Mouse (Mus musculus) G1E (cell line): Measurements from ENCODE around the gene BC051142. TPM values are rescaled to one million over a fixed set of nuclear protein-coding genes. Genes with fewer than 3 reads are reported as not detected.
"Not testable (repeated sequence)": the region's sequence is repeated elsewhere in the genome, so short reads cannot be mapped to it uniquely, and the experiment has no call there.

Experiments used
- ATAC-seq: 2 replicates; pipeline ENCODE4 v1.8.0; 2016; ENCODE audit warnings: mild to moderate bottlenecking; ENCODE audit not compliant: insufficient number of reproducible peaks, poor library complexity, low FRiP score, severe bottlenecking; ENCODE audit errors: extremely low read depth
- DNase-seq: peaks from one replicate; pipeline ENCODE4 v3.0.0; 2012; ENCODE audit warnings: low spot score
- H3K27me3 ChIP-seq: 2 replicates; pipeline ENCODE4 v1.6.1; 2012; ENCODE audit warnings: mild to moderate bottlenecking, low read length, inconsistent platforms; ENCODE audit not compliant: insufficient read depth
- H3K36me3 ChIP-seq: replicated peaks from 2 replicates; pipeline ENCODE3; 2012; ENCODE audit warnings: mild to moderate bottlenecking, inconsistent platforms
- H3K4me1 ChIP-seq: 2 replicates; pipeline ENCODE4 v1.6.1; 2012; ENCODE audit warnings: low read depth, low read length, inconsistent platforms, mixed read lengths; ENCODE audit not compliant: insufficient read depth
- H3K4me3 ChIP-seq: 2 replicates; pipeline ENCODE4 v1.5.1; 2012; ENCODE audit warnings: low read depth, mild to moderate bottlenecking, inconsistent platforms, low read length, moderate library complexity, mixed read lengths
- H3K9me3 ChIP-seq: replicated peaks from 2 replicates; pipeline ENCODE4 v1.6.1; 2012; ENCODE audit warnings: inconsistent platforms
- CTCF ChIP-seq: IDR thresholded peaks from 2 replicates; pipeline ENCODE4 v1.5.1; 2012; ENCODE audit warnings: low read depth, low read length, inconsistent platforms, mixed read lengths
- GATA1 ChIP-seq: IDR thresholded peaks from 2 replicates; pipeline ENCODE4 v1.6.1; 2012; ENCODE audit warnings: borderline replicate concordance, low read length, inconsistent platforms, mixed read lengths
- GATA2 ChIP-seq: IDR thresholded peaks from 2 replicates; pipeline ENCODE4 v1.6.1; 2012; ENCODE audit warnings: low read depth, low read length, inconsistent platforms, borderline replicate concordance
- POLR2AphosphoS5 ChIP-seq: IDR thresholded peaks from 2 replicates; pipeline ENCODE4 v1.6.1; 2012; ENCODE audit warnings: low read depth, low read length, inconsistent platforms; ENCODE audit not compliant: insufficient replicate concordance
- TAL1 ChIP-seq: conservative IDR thresholded peaks from 2 replicates; pipeline ENCODE4 v1.6.1; 2012; ENCODE audit warnings: low read depth, low read length, inconsistent platforms, mixed read lengths
- polyA plus RNA-seq: library from polyadenylated mRNA; stranded (reverse); fragments of >175 nt; gene quantifications from 2 replicates; pipeline ENCODE4 v1.2.3, GENCODE M21; 2012
- total RNA-seq, 2 experiments: library from RNA; stranded (forward) in 1 of 2; stranded (reverse) in 1 of 2; fragments of 200-1000 nt in 1 of 2; fragments of >200 nt in 1 of 2; fragmentation: Nextera tagmentation in 1 of 2; gene quantifications; 2 replicates each; pipeline ENCODE4 v1.2.3; 2014 to 2017

BC051142 gene
- total and polyA plus RNA-seq, 3 experiments: 0.05 TPM; not detected in 2

GRCm38 (mm10) chr17:34496539-34496938 is 97.9 kb downstream of the BC051142 start:
- Histone ChIP-seq H3K9me3 (no peaks in the 10 kb centered on the region), H3K4me1 (no peaks in the 10 kb centered on the region), H3K36me3 (no peaks in the 10 kb centered on the region), H3K4me3 (no peak overlapping the region), H3K27me3 (peaks cover 5% of the 10 kb centered on the region)
- no peak for DNase-seq
- no peak for TF ChIP-seq TAL1
- TF ChIP-seq GATA1: no peak
- TF ChIP-seq CTCF: no peak
- no peak for TF ChIP-seq POLR2AphosphoS5
- no peak for TF ChIP-seq GATA2
- no peak for ATAC-seq

DNA sequence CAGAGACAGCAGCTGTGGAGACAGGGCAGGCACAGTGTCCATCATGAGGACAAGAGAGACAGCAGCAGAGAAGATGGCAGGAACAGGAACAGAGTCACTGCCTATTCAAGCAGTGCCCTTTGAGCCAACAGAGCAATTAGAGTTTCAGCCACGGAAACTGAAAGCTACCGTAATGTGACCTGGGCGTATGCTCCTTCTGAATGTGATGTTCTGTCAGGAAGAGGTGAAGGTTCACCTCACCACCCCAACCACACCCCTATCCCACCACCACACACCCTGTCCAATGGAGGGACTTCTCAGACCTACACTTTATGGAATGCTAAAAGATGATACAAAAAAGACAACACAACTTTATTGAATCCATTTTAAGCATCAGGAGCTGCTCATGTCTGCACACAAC is 98.7 kb downstream of the BC051142 start:
- ATAC-seq: not testable (repeated sequence)

DNA sequence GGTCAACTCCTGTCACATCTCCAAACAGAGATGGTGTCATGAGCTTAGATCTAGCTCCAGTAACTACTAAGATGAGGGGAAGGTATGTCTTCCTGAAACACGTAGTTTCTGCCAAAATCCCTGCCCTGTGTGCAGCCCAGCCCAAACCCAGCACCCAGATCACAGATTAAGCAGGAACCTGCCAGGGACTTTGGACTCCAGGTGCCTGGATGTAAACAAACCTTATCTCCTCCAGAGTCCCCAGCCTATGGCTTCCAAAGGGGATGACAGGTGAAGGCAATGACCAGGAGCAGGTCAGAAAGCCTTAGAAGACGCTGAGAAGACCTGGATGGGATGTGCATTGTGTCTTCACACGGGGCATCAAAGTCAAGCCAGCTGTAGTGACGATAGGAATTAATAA is 99.1 kb downstream of the BC051142 start:
- not testable (repeated sequence) for H3K36me3 ChIP-seq, H3K4me3 ChIP-seq, DNase-seq, H3K27me3 ChIP-seq, H3K4me1 ChIP-seq, ATAC-seq, H3K9me3 ChIP-seq

More for the DNA sequence above, 98.7 kb downstream of the BC051142 start:
- H3K36me3 ChIP-seq, H3K4me1 ChIP-seq, H3K4me3 ChIP-seq, H3K9me3 ChIP-seq, H3K27me3 ChIP-seq, DNase-seq: not testable (repeated sequence)

- no peak for TF ChIP-seq CTCF
- no peak for TF ChIP-seq GATA1
- no peak for TF ChIP-seq GATA2
- no peak for TF ChIP-seq POLR2AphosphoS5
- no peak for TF ChIP-seq TAL1
- no peaks in the 10 kb centered on the region for H3K4me1 ChIP-seq
- no peaks in the 10 kb centered on the region for H3K27me3 ChIP-seq
- H3K4me3 ChIP-seq: no peak overlapping the region
- ATAC-seq (no peak), DNase-seq (no peak)
- H3K36me3 ChIP-seq: no peaks in the 10 kb centered on the region
- no peaks in the 10 kb centered on the region for H3K9me3 ChIP-seq
These were observed 109.0 kb downstream of the BC051142 start for GRCm38 (mm10) chr17:34507591-34507990.

Other genes with a start within 250 kb of the BC051142 start
Only the 20 nearest of the 25 such genes appear.
- gene Tap1, start 211.3 kb upstream of the BC051142 start, total RNA-seq (2014; fragmentation: Nextera tagmentation): 6.5 and 6.8 TPM in 2 replicates
- gene Tap1, start 211.3 kb upstream of the BC051142 start, total RNA-seq (2017): 7.2 and 11.0 TPM in 2 replicates
- 7.4 and 7.6 TPM in 2 replicates for gene Tap1, start 211.3 kb upstream of the BC051142 start, polyA plus RNA-seq
- gene Psmb9, start 211.1 kb upstream of the BC051142 start, total RNA-seq (2014; fragmentation: Nextera tagmentation): not detected in 2 replicates
- 3.7 and 4.8 TPM in 2 replicates for gene Psmb9, start 211.1 kb upstream of the BC051142 start, total RNA-seq (2017)
- 1.5 and 1.9 TPM in 2 replicates for gene Psmb9, start 211.1 kb upstream of the BC051142 start, polyA plus RNA-seq
- not detected in 2 replicates for gene Psmb8, start 201.1 kb upstream of the BC051142 start, total RNA-seq (2014; fragmentation: Nextera tagmentation)
- gene Psmb8, start 201.1 kb upstream of the BC051142 start, total RNA-seq (2017): 0.06 and 0.11 TPM in 2 replicates
- 0.15 and 0.25 TPM in 2 replicates for gene Psmb8, start 201.1 kb upstream of the BC051142 start, polyA plus RNA-seq
- 7.8 and 8.7 TPM in 2 replicates for gene Tap2, start 195.3 kb upstream of the BC051142 start, total RNA-seq (2014; fragmentation: Nextera tagmentation)
- 12.0 and 13.4 TPM in 2 replicates for gene Tap2, start 195.3 kb upstream of the BC051142 start, total RNA-seq (2017)
- gene Tap2, start 195.3 kb upstream of the BC051142 start, polyA plus RNA-seq: 56.4 and 58.9 TPM in 2 replicates
- not detected in 2 replicates for gene H2-Ob, start 159.9 kb upstream of the BC051142 start, total RNA-seq (2014; fragmentation: Nextera tagmentation)
- gene H2-Ob, start 159.9 kb upstream of the BC051142 start, total RNA-seq (2017): 0.11 TPM in 1 of 2 replicates, not detected in the other
- not detected in 2 replicates for gene H2-Ob, start 159.9 kb upstream of the BC051142 start, polyA plus RNA-seq
- gene H2-Ab1, start 141.1 kb upstream of the BC051142 start, total RNA-seq (2014; fragmentation: Nextera tagmentation): not detected in 2 replicates
- 0.27 and 0.29 TPM in 2 replicates for gene H2-Ab1, start 141.1 kb upstream of the BC051142 start, total RNA-seq (2017)
- 0.07 and 0.11 TPM in 2 replicates for gene H2-Ab1, start 141.1 kb upstream of the BC051142 start, polyA plus RNA-seq
- gene H2-Aa, start 111.0 kb upstream of the BC051142 start, total RNA-seq (2014; fragmentation: Nextera tagmentation): not detected in 2 replicates
- 0.06 TPM in 1 of 2 replicates, not detected in the other for gene H2-Aa, start 111.0 kb upstream of the BC051142 start, total RNA-seq (2017)
- gene H2-Aa, start 111.0 kb upstream of the BC051142 start, polyA plus RNA-seq: not detected in 2 replicates
- gene H2-Eb1, start 93.0 kb upstream of the BC051142 start, total RNA-seq (2014; fragmentation: Nextera tagmentation): not detected in 2 replicates
- 0.12 TPM in 1 of 2 replicates, not detected in the other for gene H2-Eb1, start 93.0 kb upstream of the BC051142 start, total RNA-seq (2017)
- gene H2-Eb1, start 93.0 kb upstream of the BC051142 start, polyA plus RNA-seq: not detected in 2 replicates
- gene H2-Eb2, start 73.2 kb upstream of the BC051142 start, total RNA-seq (2014; fragmentation: Nextera tagmentation): not detected in 2 replicates
- 0.05 and 0.06 TPM in 2 replicates for gene H2-Eb2, start 73.2 kb upstream of the BC051142 start, total RNA-seq (2017)
- gene H2-Eb2, start 73.2 kb upstream of the BC051142 start, polyA plus RNA-seq: not detected in 2 replicates
- not detected in 2 replicates for gene Btnl2, start 44.0 kb upstream of the BC051142 start, total RNA-seq (2014; fragmentation: Nextera tagmentation)
- gene Btnl2, start 44.0 kb upstream of the BC051142 start, total RNA-seq (2017): 0.05 TPM in 1 of 2 replicates, not detected in the other
- gene Btnl2, start 44.0 kb upstream of the BC051142 start, polyA plus RNA-seq: not detected in 2 replicates
- not detected in 2 replicates for gene Btnl1, start 21.7 kb upstream of the BC051142 start, total RNA-seq (2014; fragmentation: Nextera tagmentation)
- 0.22 TPM in 1 of 2 replicates, not detected in the other for gene Btnl1, start 21.7 kb upstream of the BC051142 start, total RNA-seq (2017)
- gene Btnl1, start 21.7 kb upstream of the BC051142 start, polyA plus RNA-seq: not detected in 2 replicates
- gene Btnl4, start 78.5 kb downstream of the BC051142 start, total RNA-seq (2014; fragmentation: Nextera tagmentation): not detected in 2 replicates
- 0.22 TPM in 1 of 2 replicates, not detected in the other for gene Btnl4, start 78.5 kb downstream of the BC051142 start, total RNA-seq (2017)
- gene Btnl4, start 78.5 kb downstream of the BC051142 start, polyA plus RNA-seq: not detected in 2 replicates
- gene Btnl6, start 118.5 kb downstream of the BC051142 start, total RNA-seq (2014; fragmentation: Nextera tagmentation): not detected in 2 replicates
- gene Btnl6, start 118.5 kb downstream of the BC051142 start, total RNA-seq (2017): 0.11 TPM in 1 of 2 replicates, not detected in the other
- not detected in 2 replicates for gene Btnl6, start 118.5 kb downstream of the BC051142 start, polyA plus RNA-seq
- 0.19 and 0.60 TPM in 2 replicates for gene Notch4, start 165.4 kb downstream of the BC051142 start, total RNA-seq (2014; fragmentation: Nextera tagmentation)
- gene Notch4, start 165.4 kb downstream of the BC051142 start, total RNA-seq (2017): 0.52 and 0.60 TPM in 2 replicates
- 0.34 and 0.88 TPM in 2 replicates for gene Notch4, start 165.4 kb downstream of the BC051142 start, polyA plus RNA-seq
- 86.3 and 99.5 TPM in 2 replicates for gene Gpsm3, start 191.0 kb downstream of the BC051142 start, total RNA-seq (2014; fragmentation: Nextera tagmentation)
- 33.7 and 43.2 TPM in 2 replicates for gene Gpsm3, start 191.0 kb downstream of the BC051142 start, total RNA-seq (2017)
- 399 and 473 TPM in 2 replicates for gene Gpsm3, start 191.0 kb downstream of the BC051142 start, polyA plus RNA-seq
- 35.8 and 44.2 TPM in 2 replicates for gene Pbx2, start 192.4 kb downstream of the BC051142 start, total RNA-seq (2014; fragmentation: Nextera tagmentation)
- 25.1 and 39.6 TPM in 2 replicates for gene Pbx2, start 192.4 kb downstream of the BC051142 start, total RNA-seq (2017)
- 137 and 138 TPM in 2 replicates for gene Pbx2, start 192.4 kb downstream of the BC051142 start, polyA plus RNA-seq
- 1.9 and 2.2 TPM in 2 replicates for gene Ager, start 199.0 kb downstream of the BC051142 start, total RNA-seq (2014; fragmentation: Nextera tagmentation)
- 2.1 TPM in 2 replicates for gene Ager, start 199.0 kb downstream of the BC051142 start, total RNA-seq (2017)
- gene Ager, start 199.0 kb downstream of the BC051142 start, polyA plus RNA-seq: 5.7 and 6.5 TPM in 2 replicates
- gene Rnf5, start 204.9 kb downstream of the BC051142 start, total RNA-seq (2014; fragmentation: Nextera tagmentation): 92.0 and 103 TPM in 2 replicates
- 17.4 and 17.7 TPM in 2 replicates for gene Rnf5, start 204.9 kb downstream of the BC051142 start, total RNA-seq (2017)
- 63.3 and 70.8 TPM in 2 replicates for gene Rnf5, start 204.9 kb downstream of the BC051142 start, polyA plus RNA-seq
- 96.3 and 96.4 TPM in 2 replicates for gene Agpat1, start 205.4 kb downstream of the BC051142 start, total RNA-seq (2014; fragmentation: Nextera tagmentation)
- 24.7 and 25.8 TPM in 2 replicates for gene Agpat1, start 205.4 kb downstream of the BC051142 start, total RNA-seq (2017)
- gene Agpat1, start 205.4 kb downstream of the BC051142 start, polyA plus RNA-seq: 163 and 165 TPM in 2 replicates
- gene Egfl8, start 217.2 kb downstream of the BC051142 start, total RNA-seq (2014; fragmentation: Nextera tagmentation): 1.5 TPM in 1 of 2 replicates, not detected in the other
- gene Egfl8, start 217.2 kb downstream of the BC051142 start, total RNA-seq (2017): 0.29 and 0.93 TPM in 2 replicates
- 0.80 and 1.1 TPM in 2 replicates for gene Egfl8, start 217.2 kb downstream of the BC051142 start, polyA plus RNA-seq